Mouse (Mus musculus): Measurements from ENCODE around the gene Bcl7a.

GRCm38 (mm10) chr5:123296224-123296806, 47.3 kb upstream of the Bcl7a start:
- TF ChIP-seq CTCF (IDR thresholded peaks at IDR 0.05; ENCODE audit: insufficient read depth, low read length): peak; percentile 42
- TF ChIP-seq POLR2A (IDR thresholded peaks at IDR 0.05; ENCODE audit: borderline replicate concordance, extremely low read depth, low read depth, low read length): no peak

Data from lung, adult 2 months (tissue).